Mouse (Mus musculus): ENCODE measurements around the gene Strn4.

Strn4 gene

GRCm38 (mm10) chr7:16810920-16811648 lies 4.6 kb upstream of the Strn4 start:
- no peak for DNase-seq (ENCODE audit: low spot score)

GRCm38 (mm10) chr7:16811649-16812070 lies 4.0 kb upstream of the Strn4 start:
- DNase-seq (ENCODE audit: low spot score), result no peak

GRCm38 (mm10) chr7:16812505-16812904 lies 3.2 kb upstream of the Strn4 start:
- no peak for DNase-seq (ENCODE audit: low spot score)

GRCm38 (mm10) chr7:16816078-16816474 lies 387 bp downstream of the Strn4 start:
- DNase-seq (ENCODE audit: low spot score), result peak; percentile 61

GRCm38 (mm10) chr7:16816475-16817122 lies 910 bp downstream of the Strn4 start, which contains the start of gene Fkrp:
TSS of gene Fkrp (minus strand) at chr7:16816732.
- DNase-seq (ENCODE audit: low spot score), result no peak

GRCm38 (mm10) chr7:16817693-16818092 lies 2.0 kb downstream of the Strn4 start:
- DNase-seq (ENCODE audit: low spot score), result no peak

- DNase-seq (ENCODE audit: low spot score), result no peak
These were observed 4.1 kb downstream of the Strn4 start for GRCm38 (mm10) chr7:16819794-16820193.

- no peak for DNase-seq (ENCODE audit: low spot score)
These were observed 4.6 kb downstream of the Strn4 start for GRCm38 (mm10) chr7:16820271-16820763.

- DNase-seq (ENCODE audit: low spot score), result no peak
These were observed 5.4 kb downstream of the Strn4 start for GRCm38 (mm10) chr7:16821091-16821490.

- no peak for DNase-seq (ENCODE audit: low spot score)
These were observed 6.0 kb downstream of the Strn4 start for GRCm38 (mm10) chr7:16821669-16822101.

- DNase-seq (ENCODE audit: low spot score), result no peak
These were observed 8.0 kb downstream of the Strn4 start for GRCm38 (mm10) chr7:16823734-16824133.

- no peak for DNase-seq (ENCODE audit: low spot score)
These were observed 10.1 kb downstream of the Strn4 start for GRCm38 (mm10) chr7:16825785-16826184.

GRCm38 (mm10) chr7:16826571-16826970 lies 10.9 kb downstream of the Strn4 start:
- no peak for DNase-seq (ENCODE audit: low spot score)

GRCm38 (mm10) chr7:16827274-16827673 lies 11.6 kb downstream of the Strn4 start:
- DNase-seq (ENCODE audit: low spot score), result no peak

- DNase-seq (ENCODE audit: low spot score), result no peak
These were observed 14.8 kb downstream of the Strn4 start for GRCm38 (mm10) chr7:16830449-16830848.

- no peak for DNase-seq (ENCODE audit: low spot score)
These were observed 22.5 kb downstream of the Strn4 start for GRCm38 (mm10) chr7:16837916-16838803.

GRCm38 (mm10) chr7:16838804-16839426 lies 23.2 kb downstream of the Strn4 start:
- DNase-seq (ENCODE audit: low spot score), result no peak

GRCm38 (mm10) chr7:16839427-16840108 lies 23.9 kb downstream of the Strn4 start:
- DNase-seq (ENCODE audit: low spot score), result no peak

GRCm38 (mm10) chr7:16840109-16840491 lies 24.4 kb downstream of the Strn4 start:
- DNase-seq (ENCODE audit: low spot score), result no peak

- DNase-seq (ENCODE audit: low spot score), result no peak
These were observed 25.4 kb downstream of the Strn4 start for GRCm38 (mm10) chr7:16841078-16841477.

Data from adipocyte (in vitro differentiated cells).